Mouse (Mus musculus) lung, postnatal 0 days (tissue): ENCODE data around the gene Zfp652. TPM values are rescaled to one million over a fixed set of nuclear protein-coding genes. Genes with fewer than 3 reads are reported as not detected.

ENCODE experiments used
- ATAC-seq: fragments of 200-750 bp; cut with Nextera tagmentation; 2 replicates; pipeline ENCODE4 v1.8.0; 2017; ENCODE audit warnings: moderate library complexity
- DNase-seq: peaks from one replicate; pipeline ENCODE4 v3.0.0-alpha.2; 2016; ENCODE audit warnings: low spot score
- H3K27ac ChIP-seq: fragments of 300-500 bp; sonication (generic); 2 replicates; pipeline ENCODE4 v1.5.1; 2014; ENCODE audit warnings: antibody characterized with exemption, mild to moderate bottlenecking, low read length, mixed read lengths
- H3K27me3 ChIP-seq: fragments of 300-500 bp; sonication (generic); replicated peaks from 2 replicates; pipeline ENCODE4 v1.6.1; 2014; ENCODE audit warnings: low read length, mixed read lengths; ENCODE audit not compliant: insufficient read depth
- H3K36me3 ChIP-seq: fragments of 300-500 bp; sonication (generic); 2 replicates; pipeline ENCODE4 v1.6.1; 2014; ENCODE audit warnings: low read length, mixed read lengths; ENCODE audit not compliant: insufficient read depth
- H3K4me1 ChIP-seq: fragments of 300-500 bp; sonication (generic); 2 replicates; pipeline ENCODE4 v1.6.1; 2014; ENCODE audit warnings: antibody characterized with exemption, low read depth, low read length, mixed read lengths; ENCODE audit not compliant: insufficient read depth
- H3K4me2 ChIP-seq: fragments of 300-500 bp; sonication (generic); replicated peaks from 2 replicates; pipeline ENCODE4 v1.6.1; 2014; ENCODE audit warnings: low read depth, mild to moderate bottlenecking, low read length, moderate library complexity, mixed read lengths
- H3K4me3 ChIP-seq: fragments of 300-500 bp; sonication (generic); 2 replicates; pipeline ENCODE4 v1.5.1; 2014; ENCODE audit warnings: low read depth, low read length
- H3K9ac ChIP-seq: fragments of 300-500 bp; sonication (generic); replicated peaks from 2 replicates; pipeline ENCODE4 v1.6.1; 2014; ENCODE audit warnings: low read depth, mild to moderate bottlenecking
- H3K9me3 ChIP-seq: fragments of 300-500 bp; sonication (generic); 2 replicates; pipeline ENCODE4 v1.6.1; 2016; ENCODE audit warnings: low read length, mixed read lengths
- CTCF ChIP-seq: IDR thresholded peaks from 2 replicates; pipeline ENCODE4 v1.5.1; 2016; ENCODE audit warnings: antibody characterized with exemption, mild to moderate bottlenecking
- EP300 ChIP-seq: IDR thresholded peaks from 2 replicates; pipeline ENCODE4 v1.6.1; 2016; ENCODE audit warnings: antibody characterized with exemption, mild to moderate bottlenecking, control low read depth
- WGBS: fragments of 180-500 bp; shearing (Covaris S2); extraction: QIAGEN DNeasy Blood & Tissue Kit; methylation state at CpG from one replicate; pipeline ENCODE4 v1.1.7; 2014; 5-methylcytosine and 5-hydroxymethylcytosine counted together
- polyA plus RNA-seq: library from polyadenylated mRNA; unstranded; fragments of >200 nt; fragmentation: Nextera tagmentation; extraction: Ambion mirVana; gene quantifications from 2 replicates; pipeline ENCODE4 v1.2.1, GENCODE M21; 2015

Gene Zfp652
- polyA plus RNA-seq, 1 experiment from 2014 or later, result 18.5 TPM

DNA sequence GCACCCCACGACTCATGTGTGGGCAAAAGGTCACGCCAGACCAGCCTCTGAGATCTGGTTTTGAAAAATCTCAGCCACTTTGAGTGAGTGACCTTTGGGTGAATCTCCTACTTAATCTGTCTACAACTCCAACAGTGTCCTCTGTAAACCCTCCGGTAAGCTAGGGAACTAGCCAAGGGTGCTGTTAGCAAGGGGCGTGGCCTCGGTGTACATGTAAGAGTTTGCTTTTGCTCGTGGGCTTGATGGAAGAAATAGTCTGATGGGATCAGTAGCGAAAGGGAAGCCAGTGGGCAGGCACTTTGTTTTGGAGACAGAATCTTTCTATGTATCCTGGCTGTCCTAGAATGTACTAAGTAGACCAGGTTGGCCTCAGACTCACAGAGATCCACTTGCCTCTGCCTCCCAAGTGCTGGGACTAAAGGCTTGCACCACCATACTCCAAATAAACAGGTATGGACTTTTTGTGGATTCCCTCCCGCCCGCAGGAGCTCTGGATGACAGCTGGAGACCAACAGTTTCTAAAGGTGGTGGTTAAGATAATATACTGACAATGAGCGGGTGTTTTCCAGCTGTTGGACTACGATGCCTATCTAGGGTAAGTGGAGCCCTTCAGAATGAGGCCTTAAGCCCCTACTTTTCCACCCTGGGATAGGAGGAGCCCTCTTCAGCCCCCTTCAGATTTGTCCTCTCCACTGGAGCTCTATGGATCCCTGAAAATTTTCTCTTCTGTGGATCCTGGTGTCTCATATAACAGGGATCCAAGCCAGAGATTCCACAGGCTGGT is 115.9 kb downstream of the Zfp652 start:
- Histone ChIP-seq H3K36me3 (no peaks in the 10 kb centered on the region), H3K4me2 (no peak overlapping the region), H3K27ac (no peak overlapping the region), H3K27me3 (peaks cover 43% of the 10 kb centered on the region), H3K4me1 (peaks cover 13% of the 10 kb centered on the region), H3K4me3 (no peak overlapping the region), H3K9ac (no peak overlapping the region), H3K9me3 (no peaks in the 10 kb centered on the region)
- DNase-seq, result no peak
- TF ChIP-seq CTCF (no peak), EP300 (no peak)
- no peak for ATAC-seq
- WGBS, result 61% methylated on average over 11 of the region's 11 CpGs

DNA sequence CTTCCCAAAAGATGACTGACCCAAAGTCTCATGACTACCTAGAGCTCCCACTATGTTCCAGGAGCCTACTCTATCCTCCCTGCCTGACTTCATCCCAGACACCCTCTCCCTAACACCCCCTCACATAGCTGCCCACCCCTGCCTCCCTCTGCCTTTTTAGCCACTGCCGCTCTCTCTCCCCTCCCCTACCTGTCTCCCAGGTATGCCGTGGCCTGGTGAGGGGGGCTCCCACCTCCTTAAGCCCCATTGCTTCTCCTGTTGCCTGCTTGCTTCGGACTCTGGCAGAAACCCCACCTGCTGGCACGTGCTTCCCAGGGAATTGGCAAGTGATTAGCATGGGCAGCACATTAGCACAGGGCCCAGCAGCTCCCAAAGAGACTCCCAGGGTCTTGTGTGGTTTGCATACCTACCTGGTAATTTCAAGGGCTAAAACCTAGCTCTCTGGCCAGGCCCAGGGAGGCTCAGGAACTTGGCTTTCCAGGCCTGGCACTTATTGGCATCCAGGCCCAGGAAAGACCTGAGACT is 117.1 kb downstream of the Zfp652 start:
- no peaks in the 10 kb centered on the region for H3K36me3 ChIP-seq
- no peak overlapping the region for H3K4me3 ChIP-seq
- no peak overlapping the region for H3K9ac ChIP-seq
- no peak for TF ChIP-seq EP300
- TF ChIP-seq CTCF, result no peak
- no peaks in the 10 kb centered on the region for H3K9me3 ChIP-seq
- no peak for DNase-seq
- H3K27ac ChIP-seq, result no peak overlapping the region
- 43% methylated on average over 4 of the region's 4 CpGs for WGBS
- H3K27me3 ChIP-seq, result peaks cover 43% of the 10 kb centered on the region
- H3K4me1 ChIP-seq, result peaks cover 19% of the 10 kb centered on the region
- no peak for ATAC-seq
- no peak overlapping the region for H3K4me2 ChIP-seq

DNA sequence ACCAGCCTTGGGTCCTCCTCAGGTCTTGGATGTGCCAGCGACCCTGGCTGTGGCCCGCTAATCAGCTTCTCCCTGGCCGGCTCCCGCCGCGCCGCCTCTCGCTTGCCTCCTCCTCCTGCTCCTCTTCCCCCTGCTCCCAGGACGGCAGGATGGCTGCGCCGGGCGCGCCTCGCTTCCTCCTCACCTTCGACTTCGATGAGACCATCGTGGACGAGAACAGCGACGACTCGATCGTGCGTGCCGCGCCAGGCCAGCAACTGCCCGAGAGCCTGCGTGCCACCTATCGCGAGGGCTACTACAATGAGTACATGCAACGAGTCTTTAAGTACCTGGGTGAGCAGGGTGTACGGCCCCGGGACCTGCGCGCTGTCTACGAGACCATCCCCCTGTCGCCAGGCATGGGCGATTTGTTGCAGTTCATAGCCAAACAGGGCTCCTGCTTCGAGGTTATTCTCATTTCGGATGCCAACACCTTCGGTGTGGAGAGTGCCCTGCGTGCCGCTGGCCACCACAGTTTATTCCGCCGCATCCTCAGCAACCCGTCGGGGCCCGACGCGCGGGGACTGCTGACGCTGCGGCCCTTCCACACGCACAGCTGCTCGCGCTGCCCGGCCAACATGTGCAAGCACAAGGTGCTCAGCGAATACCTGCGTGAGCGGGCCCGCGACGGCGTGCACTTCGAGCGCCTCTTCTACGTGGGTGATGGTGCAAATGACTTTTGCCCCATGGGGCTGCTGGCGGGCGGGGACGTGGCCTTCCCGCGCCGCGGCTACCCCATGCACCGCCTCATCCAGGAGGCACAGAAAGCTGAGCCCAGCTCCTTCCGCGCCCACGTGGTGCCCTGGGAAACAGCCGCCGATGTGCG is 118.2 kb downstream of the Zfp652 start:
- 3% methylated on average over 79 of the region's 80 CpGs for WGBS
- peak; percentile 23; the same call in 1 of the 2 replicates for ATAC-seq

DNA sequence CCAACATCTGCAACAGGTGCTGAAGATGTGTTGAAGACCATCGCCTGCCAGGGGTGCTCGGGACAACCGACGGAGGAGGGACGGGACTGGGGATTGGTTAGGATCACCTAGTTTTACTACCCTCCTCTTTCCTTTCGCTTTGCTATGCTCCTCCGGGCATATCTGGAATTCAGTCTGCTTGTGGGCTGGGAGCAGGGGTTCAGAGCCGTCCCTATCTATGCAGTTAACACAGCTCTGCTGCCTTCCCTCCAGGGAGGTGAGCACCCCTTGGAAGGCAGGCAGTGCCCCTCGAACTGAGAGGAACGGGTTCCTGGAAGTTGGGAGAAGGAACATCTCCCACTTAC is 118.8 kb downstream of the Zfp652 start:
- ATAC-seq (no peak), DNase-seq (no peak)
- no peaks in the 10 kb centered on the region for H3K9me3 ChIP-seq

More for the DNA sequence above, 118.2 kb downstream of the Zfp652 start:
- Histone ChIP-seq H3K9me3 (no peaks in the 10 kb centered on the region), H3K27me3 (peaks cover 43% of the 10 kb centered on the region), H3K4me1 (peaks cover 27% of the 10 kb centered on the region), H3K4me3 (peak overlapping the region; percentile 35), H3K36me3 (no peaks in the 10 kb centered on the region), H3K9ac (no peak overlapping the region), H3K27ac (no peak overlapping the region), H3K4me2 (peak overlapping the region; percentile 52)
- peak; percentile 28 for DNase-seq
- TF ChIP-seq CTCF (no peak), EP300 (no peak)

DNA sequence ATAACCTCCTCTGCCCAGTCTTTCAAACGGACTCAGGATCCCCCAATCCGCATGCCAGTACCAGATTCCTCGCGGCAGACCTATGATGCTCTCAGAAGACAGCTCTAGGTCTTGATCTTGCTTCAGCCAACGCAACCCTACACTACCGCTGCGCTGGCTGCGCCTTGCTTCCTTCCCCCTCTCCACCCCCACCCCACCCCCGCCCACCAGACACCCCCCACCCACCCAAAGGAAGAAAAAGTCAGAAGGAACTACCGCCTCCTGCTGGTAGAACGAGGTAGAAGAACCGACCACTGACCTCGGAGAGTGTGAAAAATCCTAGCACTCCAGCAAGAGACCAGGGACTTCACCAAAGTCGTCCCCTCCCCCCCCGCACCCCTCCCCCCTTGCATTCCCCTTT is 119.2 kb downstream of the Zfp652 start:
- Histone ChIP-seq H3K4me3 (peak overlapping the region; percentile 35), H3K36me3 (no peaks in the 10 kb centered on the region), H3K27me3 (peaks cover 43% of the 10 kb centered on the region), H3K9me3 (no peaks in the 10 kb centered on the region), H3K4me1 (peaks cover 35% of the 10 kb centered on the region), H3K9ac (no peak overlapping the region), H3K4me2 (peak overlapping the region; percentile 52), H3K27ac (no peak overlapping the region)
- 7% methylated on average over 14 of the region's 15 CpGs for WGBS
- peak; percentile 35 for DNase-seq
- no peak for ATAC-seq
- no peak for TF ChIP-seq EP300
- peak; percentile 45 for TF ChIP-seq CTCF

More for the DNA sequence above, 118.8 kb downstream of the Zfp652 start:
- peak overlapping the region; percentile 52 for H3K4me2 ChIP-seq
- no peaks in the 10 kb centered on the region for H3K36me3 ChIP-seq
- H3K4me3 ChIP-seq, result peak overlapping the region; percentile 35
- H3K4me1 ChIP-seq, result peaks cover 32% of the 10 kb centered on the region
- H3K9ac ChIP-seq, result no peak overlapping the region
- H3K27me3 ChIP-seq, result peaks cover 43% of the 10 kb centered on the region
- WGBS, result 9% methylated on average over 10 of the region's 10 CpGs
- no peak overlapping the region for H3K27ac ChIP-seq
- TF ChIP-seq CTCF, result no peak
- TF ChIP-seq EP300, result no peak
